24 mouse cellular contexts compared by ENCODE assay signal in the genomic region with DNA sequence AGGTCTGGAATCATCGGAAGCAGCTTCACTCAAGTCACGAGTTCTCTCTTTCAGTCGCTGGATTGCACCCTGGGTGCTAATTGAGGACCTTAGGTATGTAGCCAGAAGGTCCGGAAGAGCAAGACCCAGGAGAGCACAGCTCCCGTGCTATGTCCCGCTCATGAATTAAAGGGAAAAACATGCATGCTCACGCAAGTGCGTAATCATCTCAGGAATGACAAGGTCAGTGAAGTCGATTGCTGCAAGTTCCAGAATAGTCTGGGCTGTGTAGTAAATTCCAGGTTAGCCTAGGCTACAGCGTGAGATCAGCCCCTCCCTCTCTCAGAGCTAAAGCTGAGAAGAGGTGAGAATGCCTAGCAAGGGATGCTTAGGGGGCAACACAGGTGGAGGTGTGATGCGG.
DNase-seq lines count a peak whose midpoint lies in the region; ATAC-seq and TF ChIP-seq lines count a peak whose summit lies in the region.
"Had no signal": no experiment of that assay in that cellular context is flagged by ENCODE, and none has a peak within 500 bp of the region (broad histone marks: within the 10 kb centered on the region; RNA-seq: fewer than 3 reads in every experiment).

No protein-coding gene starts in this region.

- no peak overlapping the region for H3K4me2 ChIP-seq in heart, postnatal 0 days (ENCODE audit: low read depth, low read length)
- H3K4me2 ChIP-seq in kidney, embryonic 14.5 days (replicated peaks; ENCODE audit: low read depth, low read length), result no peak overlapping the region
- H3K4me2 ChIP-seq: embryonic facial prominence, embryonic 13.5 days; embryonic facial prominence, embryonic 15.5 days; forebrain, embryonic 12.5 days had no signal

- no peaks in the 10 kb centered on the region for H3K36me3 ChIP-seq in heart, postnatal 0 days (replicated peaks; ENCODE audit: control insufficient read depth, insufficient read depth, low read length)
- H3K36me3 ChIP-seq in kidney, embryonic 14.5 days (ENCODE audit: control insufficient read depth, insufficient read depth, low read length), result no peaks in the 10 kb centered on the region
- H3K36me3 ChIP-seq: embryonic facial prominence, embryonic 13.5 days; embryonic facial prominence, embryonic 15.5 days; forebrain, embryonic 10.5 days; forebrain, embryonic 12.5 days had no signal

- no peak for TF ChIP-seq CTCF in heart, postnatal 0 days (IDR thresholded peaks at IDR 0.05; ENCODE audit: low read depth)

- no peaks in the 10 kb centered on the region for H3K27me3 ChIP-seq in heart, postnatal 0 days (ENCODE audit: control insufficient read depth, insufficient read depth, low read length)
- H3K27me3 ChIP-seq in kidney, embryonic 14.5 days (ENCODE audit: control insufficient read depth, insufficient read depth, low read length), result no peaks in the 10 kb centered on the region

- intact Hi-C loops in heart, postnatal 14 days (cut with DNase I), result no loop called here

- no peak overlapping the region for H3K4me3 ChIP-seq in heart, postnatal 0 days (ENCODE audit: low read depth, low read length)
- H3K4me3 ChIP-seq in kidney, embryonic 14.5 days (ENCODE audit: low read length), result no peak overlapping the region
- H3K4me3 ChIP-seq: embryonic facial prominence, embryonic 13.5 days; embryonic facial prominence, embryonic 15.5 days; erythroblast, embryonic 14.5 days; forebrain, embryonic 10.5 days; forebrain, embryonic 12.5 days had no signal

- H3K27ac ChIP-seq in heart, postnatal 0 days (ENCODE audit: low read depth), result no peak overlapping the region
- H3K27ac ChIP-seq in kidney, embryonic 14.5 days (ENCODE audit: low read depth, low read length), result no peak overlapping the region
- H3K27ac ChIP-seq: embryonic facial prominence, embryonic 13.5 days; embryonic facial prominence, embryonic 15.5 days; forebrain, embryonic 10.5 days; forebrain, embryonic 12.5 days had no signal

- DNase-seq in heart, postnatal 0 days (ENCODE audit: low spot score), result no peak
- DNase-seq in heart, postnatal 14 days, result no peak
- DNase-seq in kidney, adult 18-20 months, result peak; percentile 24
- no peak for DNase-seq in kidney, postnatal 10 days
- peak; percentile 33 for DNase-seq in kidney, adult 9 months
- DNase-seq in ZHBTc4 (ENCODE audit: low read depth, low spot score), result peak; percentile 76
- DNase-seq in spleen, postnatal 10 days (ENCODE audit: low spot score in 2 of 2), result no peak
- DNase-seq: adrenal gland, adult 8-10 months; adrenal gland, postnatal 14 days; cerebellum, adult 11 months; cerebellum, adult 18-20 months; cerebellum, adult 8-10 months; cerebellum, adult 9-11 months; cerebellum, postnatal 14 days; cerebellum, postnatal 36 days; embryo, embryonic 11 days had no signal

- TF ChIP-seq EP300 in heart, postnatal 0 days (IDR thresholded peaks at IDR 0.05; ENCODE audit: low read depth), result no peak

- peaks cover 3% of the 10 kb centered on the region; the same call in 1 of the 2 replicates for H3K4me1 ChIP-seq in heart, postnatal 0 days (ENCODE audit: control insufficient read depth, insufficient read depth)
- H3K4me1 ChIP-seq in kidney, embryonic 14.5 days (ENCODE audit: control insufficient read depth, insufficient read depth, low read length), result peaks cover 10% of the 10 kb centered on the region; the same call in 1 of the 2 replicates
- H3K4me1 ChIP-seq: embryonic facial prominence, embryonic 15.5 days had no signal

- 59% methylated on average over 11 of the region's 11 CpGs for WGBS in heart, postnatal 0 days
- WGBS in kidney, embryonic 14.5 days, result 76% methylated on average over 11 of the region's 11 CpGs

- H3K9me3 ChIP-seq in heart, postnatal 0 days (replicated peaks; ENCODE audit: control insufficient read depth, low read length), result no peaks in the 10 kb centered on the region
- H3K9me3 ChIP-seq in kidney, embryonic 14.5 days (ENCODE audit: control insufficient read depth, low read length), result no peaks in the 10 kb centered on the region
- H3K9me3 ChIP-seq: embryonic facial prominence, embryonic 13.5 days; embryonic facial prominence, embryonic 15.5 days; forebrain, embryonic 10.5 days; forebrain, embryonic 12.5 days had no signal

- no peak overlapping the region for H3K9ac ChIP-seq in heart, postnatal 0 days (replicated peaks; ENCODE audit: low read depth, low read length)
- no peak overlapping the region for H3K9ac ChIP-seq in kidney, embryonic 14.5 days (ENCODE audit: low read depth, low read length)
- H3K9ac ChIP-seq: embryonic facial prominence, embryonic 13.5 days; embryonic facial prominence, embryonic 15.5 days; forebrain, embryonic 12.5 days had no signal

- 0 out of 2 replicates have a peak, but pooled peaks have one; percentile 22 for ATAC-seq in heart, postnatal 0 days (ENCODE audit: insufficient read depth, low read depth)
- ATAC-seq in kidney, embryonic 14.5 days (ENCODE audit: low FRiP score, low TSS enrichment), result no peak
- ATAC-seq: forebrain, embryonic 14.5 days; forebrain, embryonic 16.5 days had no signal

Comparison
In these comparisons a context has a peak if more than half of its experiments do, and no peak if none do; other contexts are left out.
1. DNase-seq: peak in kidney, adult 18-20 months (single experiment), kidney, adult 9 months (single experiment) and ZHBTc4 (single experiment); none in heart, postnatal 0 days (single experiment), heart, postnatal 14 days (0 of 2), kidney, postnatal 10 days (single experiment) and spleen, postnatal 10 days (0 of 2).